Mouse (Mus musculus) urinary bladder, postnatal 10 days (tissue): ENCODE measurements around the gene Tec.
"Not testable (repeated sequence)": the region's sequence is repeated elsewhere in the genome, so short reads cannot be mapped to it uniquely, and the experiment has no call there.

ENCODE experiments used
- DNase-seq: peaks from one replicate; pipeline ENCODE4 v3.0.0; 2022; ENCODE audit warnings: low spot score

The Tec gene

DNA sequence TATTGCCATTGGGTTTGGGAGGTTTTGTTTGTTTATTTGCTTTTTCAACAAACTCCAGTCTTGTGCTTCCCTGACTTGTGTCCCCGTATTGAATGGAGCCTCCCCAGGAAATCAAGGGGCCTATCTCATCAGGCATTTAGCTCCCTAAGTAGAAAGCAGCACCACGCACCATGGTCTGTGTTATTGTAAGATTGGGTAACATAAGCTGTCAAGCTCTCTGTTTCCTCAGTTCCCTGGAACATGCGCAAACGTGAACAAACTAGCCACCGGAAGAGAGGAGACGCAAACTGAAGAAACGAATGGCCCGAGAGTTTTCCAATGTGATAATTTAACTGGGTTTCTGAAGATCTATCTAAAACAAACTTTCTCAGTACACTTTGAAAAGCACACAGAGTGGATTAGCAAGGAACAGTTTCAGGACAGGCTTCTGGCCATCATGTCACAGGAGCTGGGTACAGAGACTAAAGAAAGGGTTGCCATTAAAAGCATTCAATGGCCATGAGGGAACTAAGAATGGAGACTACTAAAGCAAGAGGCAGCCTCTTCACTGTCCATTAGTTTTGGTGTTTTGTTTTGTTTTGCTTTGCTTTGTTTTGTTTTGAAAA lies 48.1 kb downstream of the Tec start:
- no peak for DNase-seq

DNA sequence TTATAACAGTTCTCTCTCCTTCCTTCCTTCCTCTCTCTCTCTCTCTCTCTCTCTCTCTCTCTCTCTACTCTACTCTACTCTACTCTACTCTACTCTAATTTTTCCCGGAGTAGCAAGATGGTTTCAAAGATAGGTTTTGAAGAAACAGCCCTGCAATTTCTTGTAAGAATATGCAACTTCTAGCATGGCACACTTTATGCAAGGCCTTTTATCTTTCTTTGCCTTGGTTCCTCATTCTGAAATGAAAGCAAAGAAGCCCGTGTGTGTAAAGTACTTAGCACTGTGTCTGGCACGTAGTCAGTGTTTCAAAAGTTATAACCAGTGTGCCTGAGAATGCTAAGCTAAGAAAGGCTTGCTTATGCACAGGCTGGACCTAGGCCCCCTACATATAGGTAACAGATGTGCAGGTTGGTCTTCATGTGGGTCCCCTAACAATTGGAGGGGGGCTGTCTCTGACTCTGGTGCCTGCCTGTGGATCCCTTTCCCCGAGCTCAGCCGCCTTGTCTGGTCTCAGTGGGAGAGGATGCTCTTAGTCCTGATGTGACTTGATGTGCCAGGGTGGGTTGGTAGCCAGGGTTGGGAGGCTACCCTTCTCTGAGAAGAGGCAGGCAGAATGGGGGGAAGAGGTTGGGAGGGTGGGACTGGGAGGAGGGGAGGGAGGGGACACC lies 49.6 kb downstream of the Tec start:
- DNase-seq, result no peak

DNA sequence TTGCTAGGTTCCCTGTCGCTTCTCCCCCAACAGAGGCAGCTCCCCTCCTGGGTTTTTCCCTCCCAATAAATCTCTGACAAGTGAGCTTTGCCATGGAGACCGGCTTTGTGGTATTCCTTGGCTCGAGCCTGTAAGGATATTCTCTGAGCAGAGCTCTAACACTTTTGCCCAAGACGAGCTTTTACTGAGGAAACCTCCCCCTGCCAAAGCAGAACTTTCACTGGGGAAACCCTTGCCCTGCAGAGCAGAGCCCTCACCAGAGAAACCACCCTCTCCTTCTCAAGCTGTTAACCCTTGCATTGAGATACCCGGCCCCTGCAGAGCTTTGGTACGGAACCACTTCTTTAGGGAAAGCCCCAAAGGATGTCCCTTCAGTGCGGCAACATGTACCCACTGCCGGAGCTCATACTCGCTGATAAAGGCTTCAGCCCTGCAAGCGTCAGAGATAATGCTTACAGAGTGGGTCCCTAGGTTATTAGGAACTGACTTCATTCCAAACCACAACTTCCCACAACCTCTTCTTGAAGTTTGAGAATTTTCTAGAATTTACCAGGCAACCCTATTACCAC lies 50.7 kb downstream of the Tec start:
- DNase-seq, result no peak

DNA sequence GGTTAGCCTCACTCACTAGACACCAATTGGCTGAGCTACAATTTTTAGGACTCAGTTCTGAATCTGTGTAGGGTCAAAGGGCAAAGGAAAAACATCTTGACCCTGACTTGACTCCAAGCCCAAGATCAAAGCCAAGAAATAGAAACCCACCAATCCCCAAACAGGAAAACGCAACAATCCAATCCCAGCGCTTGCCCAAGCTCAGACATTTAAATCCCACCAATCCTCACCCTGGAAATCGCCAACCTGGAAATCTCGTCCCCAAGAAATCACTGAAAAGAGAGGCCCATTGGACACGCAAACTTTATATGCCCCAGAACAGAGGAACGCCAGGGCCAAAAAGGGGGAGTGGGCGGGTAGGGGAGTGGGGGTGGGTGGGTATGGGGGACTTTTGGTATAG lies 51.3 kb downstream of the Tec start:
- not testable (repeated sequence) for DNase-seq

DNA sequence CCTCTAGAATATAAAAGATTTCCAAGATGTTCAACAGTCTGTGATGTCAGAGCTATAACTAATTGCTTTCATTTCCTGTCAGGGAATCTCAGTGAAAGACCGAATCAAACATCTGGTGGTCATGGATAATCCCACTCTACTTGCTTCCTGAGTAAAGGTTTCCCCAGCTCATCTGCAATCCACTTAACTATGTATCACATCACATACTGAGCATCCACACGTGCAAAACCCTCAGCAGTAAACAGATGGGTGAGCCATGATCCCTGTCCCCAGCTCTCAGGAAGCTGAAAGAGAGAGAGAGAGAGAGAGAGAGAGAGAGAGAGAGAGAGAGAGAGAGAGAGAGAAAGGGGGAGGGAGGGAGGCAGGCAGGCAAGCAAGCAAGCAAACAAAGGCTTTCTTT lies 51.8 kb downstream of the Tec start:
- DNase-seq, result no peak

DNA sequence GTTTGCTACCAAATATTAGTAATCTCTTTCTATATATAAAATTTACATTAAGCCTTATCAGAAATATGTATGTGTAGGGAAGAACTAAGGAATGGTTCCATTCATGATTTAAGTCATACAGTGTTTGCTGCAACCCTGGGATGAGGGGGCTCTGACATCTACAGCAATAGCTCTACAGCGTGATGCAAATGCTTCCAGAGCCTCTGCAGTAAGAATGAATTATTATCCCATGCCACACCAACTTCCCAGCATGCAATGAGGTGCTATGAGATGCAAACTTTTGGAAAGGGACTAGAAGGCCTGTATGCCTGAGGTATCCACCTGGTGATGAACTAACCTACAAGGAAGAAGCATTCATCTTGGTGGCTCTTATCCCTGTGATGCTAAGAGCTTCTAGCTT lies 52.2 kb downstream of the Tec start:
- DNase-seq, result no peak

DNA sequence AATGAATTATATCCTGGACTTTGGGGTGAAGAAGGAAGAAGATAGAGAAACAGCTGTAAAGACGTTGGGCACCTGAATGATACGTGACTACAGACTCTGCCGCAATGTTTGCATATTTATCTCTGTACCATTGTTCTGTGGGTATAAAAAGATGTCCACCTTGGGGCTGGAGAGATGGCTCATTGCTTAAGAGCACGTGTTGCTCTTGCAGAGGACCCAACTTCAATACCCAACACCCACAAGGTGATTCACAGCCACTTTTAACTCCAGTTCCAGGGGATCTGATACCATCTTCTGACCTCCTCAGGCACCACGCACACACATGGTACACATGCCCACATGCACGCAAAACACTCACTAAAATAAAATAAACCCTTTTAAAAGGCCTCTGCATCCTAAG lies 52.9 kb downstream of the Tec start:
- no peak for DNase-seq

DNA sequence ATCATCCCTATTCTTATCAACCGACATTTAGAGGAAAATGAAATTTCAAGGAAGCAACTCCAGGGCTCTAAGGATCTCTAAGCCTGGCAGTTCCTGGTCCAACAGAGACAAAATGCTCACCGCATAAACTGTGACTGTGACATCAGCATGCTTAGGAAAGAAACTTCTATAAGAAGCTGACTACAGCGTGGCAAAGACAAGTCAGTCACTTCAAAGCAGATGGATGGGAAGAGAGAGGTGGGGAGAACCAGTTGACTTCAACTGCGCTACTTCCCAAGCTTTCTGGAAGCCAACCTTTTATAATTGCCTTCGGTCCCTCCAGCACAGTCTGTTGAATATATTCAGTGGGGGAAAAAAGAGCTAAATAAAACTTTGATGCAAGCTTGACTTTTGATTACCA lies 54.2 kb downstream of the Tec start:
- no peak for DNase-seq

DNA sequence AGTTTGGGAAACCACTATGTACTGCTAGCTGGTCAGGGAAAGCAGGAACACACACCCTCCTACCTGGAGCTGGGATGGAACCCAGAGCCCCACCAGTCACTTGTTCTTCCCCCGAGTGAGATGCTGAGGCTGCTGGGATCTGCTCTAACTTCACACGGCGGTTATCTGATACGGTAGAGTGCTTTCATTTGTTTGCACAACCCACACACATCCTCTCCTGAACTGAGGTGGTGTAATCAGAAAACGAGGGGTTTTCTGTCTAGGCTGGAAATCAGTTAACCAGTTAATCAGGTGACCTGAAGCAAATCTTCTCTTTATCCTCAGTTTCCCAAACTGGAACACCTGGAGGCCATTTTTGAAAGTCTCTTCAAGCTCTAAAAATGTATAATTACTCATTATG lies 55.4 kb downstream of the Tec start:
- no peak for DNase-seq

DNA sequence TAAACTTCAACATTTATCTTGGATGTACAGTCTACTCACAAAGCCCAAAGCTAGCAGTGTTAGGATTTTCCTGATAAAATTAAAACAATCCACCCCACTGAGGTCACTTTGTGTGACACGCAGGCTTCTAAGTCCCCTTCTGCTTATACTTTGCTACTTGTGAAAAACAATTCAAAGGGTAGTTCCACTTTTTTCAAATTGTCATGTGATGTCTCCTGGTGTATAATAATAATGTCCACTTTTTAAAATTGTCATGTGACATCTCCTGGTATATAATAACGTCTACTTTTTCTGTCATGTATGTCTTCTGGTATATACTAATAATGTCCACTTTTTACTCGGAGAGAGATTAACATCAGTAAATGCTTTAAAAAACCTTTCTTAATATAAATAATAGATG lies 56.0 kb downstream of the Tec start:
- no peak for DNase-seq

DNA sequence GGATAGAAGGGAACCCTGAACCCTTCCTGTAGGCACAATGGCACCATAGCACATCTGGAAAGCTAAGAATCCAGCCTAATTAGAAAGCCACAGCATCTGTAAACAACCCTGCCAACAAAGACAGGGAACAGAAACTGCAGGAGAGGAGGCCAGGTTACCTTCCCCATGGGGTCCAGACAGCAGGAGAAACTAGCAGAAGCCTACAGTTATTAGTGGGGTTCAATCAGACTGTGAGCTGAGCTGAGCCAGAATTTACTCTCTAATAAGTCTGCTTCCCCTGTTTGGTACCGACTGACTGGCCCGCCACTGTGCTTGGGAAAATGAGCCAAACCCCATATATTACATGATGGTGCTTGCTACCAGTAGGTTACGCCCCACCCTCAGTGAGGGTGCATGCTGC lies 56.9 kb downstream of the Tec start:
- no peak for DNase-seq

DNA sequence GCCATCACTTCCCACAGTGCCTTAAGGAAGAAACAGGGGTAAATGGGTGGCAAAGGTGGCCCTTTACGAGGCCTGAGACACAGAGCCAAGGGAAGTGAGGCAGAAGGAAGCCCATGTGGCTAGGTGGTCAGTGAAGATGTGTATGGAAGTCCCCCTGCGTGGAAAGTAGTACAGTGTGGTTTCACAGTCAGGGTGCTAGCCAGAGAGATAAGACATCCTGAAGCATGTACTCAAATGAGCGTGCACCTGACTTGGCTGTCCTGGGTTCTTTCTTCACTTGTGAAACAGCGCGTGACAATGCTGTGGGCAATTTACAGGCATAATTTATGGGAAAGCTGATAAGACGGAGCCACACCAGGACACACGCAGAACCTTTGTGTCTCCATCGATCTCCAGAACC lies 57.3 kb downstream of the Tec start:
- no peak for DNase-seq

DNA sequence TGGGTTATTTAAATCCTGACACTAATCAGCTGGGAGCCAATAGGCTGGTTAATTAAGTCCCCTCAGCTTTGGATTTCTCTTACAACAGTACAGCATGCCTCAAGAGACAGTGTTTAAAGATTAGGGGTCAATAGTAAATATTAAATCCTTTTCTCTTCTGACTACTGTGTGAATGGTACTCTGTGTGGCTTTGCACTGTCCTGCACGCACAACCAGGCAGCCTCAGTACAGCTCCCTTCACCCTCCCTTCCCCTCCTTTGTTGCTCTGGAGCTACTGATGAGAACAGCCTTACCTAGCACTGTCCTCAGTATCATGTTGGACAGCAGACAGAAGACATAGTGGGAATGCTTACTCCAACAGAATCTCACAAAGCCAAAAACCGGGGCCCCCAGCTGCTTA lies 58.8 kb downstream of the Tec start:
- DNase-seq, result no peak

DNA sequence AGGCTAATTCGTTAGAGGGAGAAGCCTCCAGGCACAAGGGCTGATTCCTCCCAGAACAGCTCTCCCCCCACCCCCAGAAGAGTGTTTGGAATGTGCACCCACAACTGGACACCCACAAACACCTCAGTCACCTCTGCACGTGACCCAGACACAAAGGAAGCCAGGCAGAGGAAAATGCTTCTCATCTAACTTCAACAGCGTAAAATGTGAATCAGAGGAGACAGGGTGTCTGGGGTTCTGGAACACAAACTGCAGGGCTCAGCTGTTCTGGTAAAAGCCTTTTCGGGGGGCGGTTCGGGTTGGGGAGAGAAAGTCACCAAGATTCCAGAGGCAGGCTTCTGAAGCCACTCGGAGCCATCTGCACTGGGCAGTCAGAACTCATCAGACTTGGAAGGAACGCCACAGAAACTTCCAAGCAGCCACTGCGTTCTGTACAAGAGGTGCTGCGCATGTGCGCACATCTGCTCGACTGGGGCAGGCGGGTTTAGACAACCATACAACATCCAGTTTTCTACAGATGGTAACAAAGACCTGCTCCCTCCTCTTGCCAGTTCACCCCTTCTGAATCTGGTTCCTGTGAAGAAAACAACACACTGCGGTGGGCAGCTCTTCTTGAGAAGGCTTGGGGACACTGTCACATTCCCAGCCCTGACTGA lies 59.7 kb downstream of the Tec start:
- DNase-seq, result no peak

DNA sequence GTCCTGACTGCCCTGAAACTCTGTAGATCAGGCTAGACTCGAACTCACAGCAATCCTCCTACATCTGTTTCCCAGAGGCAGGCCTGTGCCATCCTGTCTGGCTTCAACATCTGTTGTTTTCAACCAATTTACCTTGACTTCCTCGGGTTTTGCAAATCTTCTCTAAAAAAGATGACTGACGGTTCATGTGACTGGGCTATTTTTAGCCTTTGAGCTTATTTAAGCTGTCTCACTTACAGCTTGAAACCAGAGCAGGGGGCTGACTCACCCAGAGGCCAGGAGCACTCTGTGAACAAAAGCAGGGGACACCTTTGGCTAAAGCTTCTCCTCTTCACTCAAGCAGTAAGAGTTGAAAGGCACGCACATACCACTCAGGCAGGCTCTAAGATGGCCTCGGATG lies 65.4 kb downstream of the Tec start:
- no peak for DNase-seq

DNA sequence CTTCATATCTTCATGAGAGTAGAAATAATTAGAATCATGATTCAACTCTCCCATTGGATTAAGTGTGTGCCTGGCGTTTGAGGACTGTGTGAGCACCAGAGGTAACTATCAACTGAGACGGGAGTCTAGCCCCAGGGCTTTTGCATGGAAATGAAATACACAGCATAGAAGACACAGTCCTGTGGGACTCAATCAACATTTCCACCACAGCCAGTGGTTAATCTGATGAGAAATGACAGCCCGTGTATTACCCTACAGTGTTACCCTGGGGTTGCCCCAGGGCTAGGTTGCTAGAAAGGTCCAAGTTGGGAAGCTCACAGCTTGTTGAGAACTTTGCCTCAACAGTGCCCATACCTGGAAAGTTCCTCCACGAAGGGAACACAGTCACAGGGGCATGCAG lies 69.7 kb downstream of the Tec start:
- no peak for DNase-seq

DNA sequence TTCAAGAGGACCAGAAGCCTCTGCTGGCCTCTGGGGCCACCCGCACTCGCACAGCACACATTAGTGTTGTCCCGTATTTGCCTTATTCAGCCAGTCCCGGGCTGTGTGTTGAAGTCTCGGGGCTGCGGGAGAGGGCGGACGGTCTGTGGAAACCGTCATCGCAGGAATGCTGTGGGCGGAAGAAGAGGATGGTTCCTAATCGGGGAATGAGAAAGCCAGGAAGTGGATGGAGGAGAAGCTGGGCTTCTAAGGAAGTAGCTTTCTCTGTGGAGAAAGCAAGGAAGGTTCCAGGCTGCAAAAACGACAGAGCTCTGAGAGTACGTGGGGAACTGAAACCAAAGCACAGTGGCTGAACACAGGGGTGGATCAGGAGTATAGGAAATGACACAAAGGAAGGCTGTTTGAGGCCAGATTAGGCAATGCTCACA lies 72.1 kb downstream of the Tec start:
- DNase-seq, result no peak

DNA sequence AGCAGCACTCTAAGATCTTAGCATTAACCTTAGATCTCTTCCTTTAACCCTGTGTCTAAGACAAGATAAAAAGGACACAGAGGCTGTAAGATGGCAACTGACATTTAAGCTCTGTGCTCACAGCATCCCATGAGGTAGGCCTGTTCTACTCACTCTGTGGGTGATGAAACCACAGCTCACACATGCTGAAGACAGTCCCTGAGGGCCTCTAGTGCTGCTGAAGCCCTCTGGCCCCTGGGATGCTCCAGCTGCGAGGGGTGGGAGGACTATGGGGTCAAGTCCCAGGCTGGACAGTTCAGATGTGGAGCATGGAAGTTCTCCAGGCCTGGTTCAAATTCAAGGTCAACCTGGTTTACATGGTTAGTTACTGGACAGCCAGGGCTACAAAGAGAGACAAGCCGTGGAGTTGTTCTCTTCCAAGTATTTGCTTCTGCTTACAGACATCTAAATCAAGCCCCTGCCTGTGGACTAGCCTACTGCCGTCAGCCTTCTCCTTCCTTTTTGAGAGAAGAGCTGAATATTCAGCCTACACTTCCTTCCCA lies 74.9 kb downstream of the Tec start:
- no peak for DNase-seq

DNA sequence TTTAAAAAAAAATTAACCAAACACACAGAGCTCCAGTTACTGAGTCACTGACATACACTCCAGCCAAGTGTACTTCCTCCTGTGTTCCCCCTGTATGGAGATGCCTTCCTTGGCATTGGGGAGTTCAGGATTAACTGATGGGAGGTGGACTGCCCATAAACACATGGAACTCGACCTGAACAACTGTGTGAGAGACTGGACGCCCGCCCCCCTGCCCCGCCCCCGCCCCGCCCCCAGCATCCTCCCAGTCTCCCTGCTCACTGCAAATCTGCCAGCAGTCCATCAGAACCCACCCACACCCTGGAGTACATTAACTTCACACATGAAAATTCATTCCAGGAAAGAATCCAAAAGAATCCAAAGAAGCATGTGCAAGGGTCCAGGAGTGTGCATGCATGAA lies 76.5 kb downstream of the Tec start:
- no peak for DNase-seq

DNA sequence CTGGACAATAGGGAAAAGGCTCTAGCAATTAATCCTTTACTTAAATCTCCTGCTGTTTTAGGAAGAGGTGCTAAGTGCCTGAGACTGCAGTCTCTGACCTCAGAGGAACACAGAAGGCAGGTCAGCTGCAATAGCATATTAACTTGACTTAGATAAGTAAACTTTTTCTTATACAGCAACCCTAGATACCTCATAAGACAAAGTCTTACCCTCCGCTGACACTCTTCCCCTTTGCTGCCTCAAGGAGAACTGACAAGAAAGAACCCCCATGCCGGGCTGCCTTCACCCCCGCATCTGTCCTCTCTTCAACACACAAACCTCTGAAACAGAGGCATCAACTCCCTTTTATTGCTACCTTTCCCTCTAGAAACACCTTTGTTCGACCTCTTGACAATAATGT lies 76.9 kb downstream of the Tec start:
- DNase-seq, result no peak

DNA sequence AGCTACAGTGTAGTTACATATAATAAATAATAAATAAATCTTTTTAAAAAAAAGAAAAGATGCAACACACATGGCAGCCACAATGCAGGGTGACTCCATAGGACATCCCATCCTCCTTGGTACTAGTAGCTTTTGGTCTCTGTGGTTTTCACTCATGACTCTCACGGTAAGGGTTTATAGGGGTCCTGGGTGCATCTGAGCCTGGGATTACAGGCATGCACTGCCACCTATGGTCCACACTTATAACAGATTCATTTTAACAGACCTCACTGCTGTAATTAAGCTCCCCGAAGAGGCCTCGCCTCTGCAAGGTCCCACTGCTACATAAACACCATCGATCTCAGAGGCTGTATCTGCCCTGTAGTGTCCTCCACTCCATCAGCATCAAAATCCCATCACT lies 82.8 kb downstream of the Tec start:
- DNase-seq, result no peak

DNA sequence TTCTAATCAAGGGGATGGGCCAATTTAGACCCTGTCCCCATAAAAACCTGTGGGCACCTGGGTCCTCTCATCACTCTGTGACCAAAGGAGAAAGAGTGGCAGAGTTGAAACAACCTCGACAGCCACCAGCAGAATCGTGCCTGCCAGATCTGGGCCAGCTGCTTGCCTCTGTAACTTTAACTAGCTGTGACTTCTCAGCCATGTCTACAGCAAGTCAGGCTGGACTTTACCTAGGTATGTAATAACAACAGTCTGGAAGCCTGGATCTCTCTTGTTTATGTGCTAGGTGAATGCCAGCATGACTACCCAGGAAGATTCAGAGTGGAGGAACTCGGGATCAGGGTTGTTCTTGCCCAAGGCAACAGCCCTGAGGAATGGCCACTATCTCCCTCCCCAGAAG lies 83.6 kb downstream of the Tec start:
- DNase-seq, result no peak

DNA sequence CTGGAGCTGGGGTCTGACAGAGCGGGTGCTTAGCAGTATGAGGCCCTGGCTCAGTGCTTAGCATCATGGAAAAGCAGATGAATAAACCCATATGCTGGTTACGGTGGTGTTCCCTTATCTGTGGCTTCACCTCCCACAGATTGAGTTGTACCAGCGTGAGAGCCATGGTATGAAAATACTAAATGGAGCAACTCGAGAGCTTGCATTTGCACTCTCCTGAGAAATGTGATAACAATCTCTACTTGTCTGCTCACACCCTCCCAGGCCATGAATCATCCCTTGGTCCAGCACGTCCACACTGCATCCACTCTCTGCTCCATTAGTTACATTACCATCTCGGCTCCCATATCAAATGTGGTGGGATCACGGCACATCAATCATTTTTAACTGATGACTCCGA lies 84.3 kb downstream of the Tec start:
- DNase-seq, result no peak
